Mouse (Mus musculus) limb, embryonic 15.5 days (tissue): ENCODE data around the gene Inafm2. TPM values are rescaled to one million over a fixed set of nuclear protein-coding genes. Genes with fewer than 3 reads are reported as not detected.

ENCODE experiments used
- ATAC-seq: fragments of 200-750 bp; cut with Nextera tagmentation; 2 replicates; pipeline ENCODE4 v1.8.0; 2017; ENCODE audit warnings: low read depth, moderate TSS enrichment; ENCODE audit not compliant: insufficient number of reproducible peaks, low FRiP score, low TSS enrichment
- H3K27ac ChIP-seq: fragments of 300-500 bp; sonication (generic); 2 replicates; pipeline ENCODE4 v1.5.1; 2015; ENCODE audit warnings: moderate library complexity, mild to moderate bottlenecking, inconsistent platforms
- H3K27me3 ChIP-seq: fragments of 300-500 bp; sonication (generic); 2 replicates; pipeline ENCODE4 v1.6.1; 2015; ENCODE audit warnings: inconsistent platforms
- H3K36me3 ChIP-seq: fragments of 300-500 bp; sonication (generic); 2 replicates; pipeline ENCODE4 v1.6.1; 2015; ENCODE audit warnings: inconsistent platforms
- H3K4me1 ChIP-seq: fragments of 300-500 bp; sonication (generic); 2 replicates; pipeline ENCODE4 v1.6.1; 2015; ENCODE audit warnings: inconsistent platforms
- H3K4me2 ChIP-seq: fragments of 300-500 bp; sonication (generic); 2 replicates; pipeline ENCODE4 v1.6.1; 2015; ENCODE audit warnings: mild to moderate bottlenecking, inconsistent platforms
- H3K4me3 ChIP-seq: fragments of 300-500 bp; sonication (generic); 2 replicates; pipeline ENCODE4 v1.5.1; 2015; ENCODE audit warnings: mild to moderate bottlenecking, inconsistent platforms
- H3K9ac ChIP-seq: fragments of 300-500 bp; sonication (generic); 2 replicates; pipeline ENCODE4 v1.6.1; 2015; ENCODE audit warnings: inconsistent platforms
- H3K9me3 ChIP-seq: fragments of 300-500 bp; sonication (generic); 2 replicates; pipeline ENCODE4 v1.6.1; 2016; ENCODE audit warnings: inconsistent platforms
- WGBS: fragments of 180-500 bp; shearing (Covaris S2); methylation state at CpG from one replicate; pipeline ENCODE4 v1.1.7; 2015; 5-methylcytosine and 5-hydroxymethylcytosine counted together
- polyA plus RNA-seq: library from polyadenylated mRNA; unstranded; fragments of >200 nt; fragmentation: Nextera tagmentation; extraction: Ambion mirVana; gene quantifications from 2 replicates; pipeline ENCODE4 v1.2.1, GENCODE M21; 2015

Inafm2 gene
- polyA plus RNA-seq, 1 experiment from 2014 or later = 19.8 TPM

DNA sequence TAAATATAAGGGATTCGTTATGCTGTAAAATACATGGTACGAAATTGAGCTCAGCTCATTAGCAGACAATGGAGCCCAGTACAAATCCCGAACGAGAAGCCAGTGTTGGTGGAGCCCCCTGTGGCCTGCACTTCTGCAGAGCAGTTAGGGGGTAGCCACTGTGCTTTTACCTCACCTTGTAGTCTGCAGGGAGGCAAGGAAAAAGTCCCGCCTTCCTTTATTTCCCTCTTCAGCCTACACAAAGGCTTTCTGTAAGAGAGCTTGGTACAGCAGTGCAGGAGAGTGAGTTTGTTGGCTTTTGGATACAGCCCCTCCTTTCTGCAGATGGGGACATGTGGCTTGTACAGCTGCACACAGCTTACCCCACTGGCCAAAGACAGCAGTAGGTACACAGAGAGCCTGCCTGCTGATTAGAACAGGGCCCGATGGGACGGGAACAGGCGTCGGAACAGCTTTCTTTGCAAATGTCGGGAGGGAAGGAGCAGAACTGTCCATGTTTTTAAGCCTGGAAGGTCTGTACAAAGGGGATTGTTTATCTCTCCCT lies 3.9 kb downstream of the Inafm2 start:
- WGBS = 47% methylated on average over 10 of the region's 10 CpGs
- peaks cover 6% of the 10 kb centered on the region; the same call in 1 of the 2 replicates for H3K27me3 ChIP-seq
- no peak overlapping the region for H3K4me2 ChIP-seq
- ATAC-seq = no peak
- H3K4me3 ChIP-seq = no peak overlapping the region
- H3K9me3 ChIP-seq = no peaks in the 10 kb centered on the region
- H3K9ac ChIP-seq = no peak overlapping the region
- no peak overlapping the region for H3K27ac ChIP-seq
- H3K4me1 ChIP-seq = peaks cover 59% of the 10 kb centered on the region
- H3K36me3 ChIP-seq = no peaks in the 10 kb centered on the region

GRCm38 (mm10) chr2:118750476-118750875 lies 4.9 kb downstream of the Inafm2 start:
- no peaks in the 10 kb centered on the region for H3K9me3 ChIP-seq
- no peaks in the 10 kb centered on the region for H3K36me3 ChIP-seq
- no peak for ATAC-seq
- H3K9ac ChIP-seq = no peak overlapping the region
- H3K4me1 ChIP-seq = peaks cover 50% of the 10 kb centered on the region
- H3K4me2 ChIP-seq = no peak overlapping the region
- H3K4me3 ChIP-seq = no peak overlapping the region
- H3K27ac ChIP-seq = peak overlapping the region; percentile 14; the same call in 1 of the 2 replicates
- 65% methylated on average over 8 of the region's 8 CpGs for WGBS
- no peaks in the 10 kb centered on the region for H3K27me3 ChIP-seq

DNA sequence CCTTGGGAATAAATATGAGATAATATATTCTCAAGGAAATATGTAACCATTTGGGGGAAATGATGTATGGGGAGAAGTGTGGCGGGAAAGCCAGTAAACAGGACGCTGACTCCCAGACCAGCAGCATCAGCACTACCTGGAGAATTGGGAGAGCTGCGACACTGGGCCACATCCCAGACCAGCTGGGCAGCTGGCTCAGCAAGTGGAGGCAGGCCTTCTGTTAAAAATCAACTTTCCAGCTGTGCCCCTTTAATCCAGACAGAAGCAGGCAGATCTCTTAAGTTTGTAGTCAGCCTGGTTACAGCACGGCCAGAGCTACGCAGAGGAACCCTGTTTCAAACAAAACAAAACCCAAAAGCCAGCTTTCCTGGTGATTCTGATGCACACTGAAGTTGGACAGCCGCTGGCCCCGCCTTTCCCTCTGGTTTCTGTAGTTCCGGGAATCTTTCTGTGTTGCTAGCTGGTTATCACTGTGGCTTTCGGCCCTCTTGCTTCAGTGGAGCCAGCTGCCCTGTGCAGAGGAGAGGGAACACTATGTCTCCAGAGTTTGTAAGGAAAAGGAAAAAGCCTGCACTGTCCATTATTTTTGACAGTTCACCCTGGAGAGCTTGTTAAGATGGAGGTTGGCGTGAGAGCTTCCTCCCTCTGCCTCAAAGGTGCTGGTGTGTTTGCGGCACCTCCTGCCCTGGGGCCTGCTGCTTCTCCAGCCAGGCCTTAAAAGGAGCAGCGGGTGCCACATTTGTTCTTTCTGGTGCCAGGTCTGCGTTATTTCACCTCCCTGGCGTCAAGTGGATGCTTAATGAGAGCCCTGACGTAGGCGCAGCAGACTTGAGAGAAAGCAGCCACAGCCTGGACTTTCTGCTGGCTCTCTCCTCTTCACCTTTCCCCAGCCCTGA lies 6.6 kb downstream of the Inafm2 start:
- 53% methylated on average over 16 of the region's 16 CpGs for WGBS
- H3K4me3 ChIP-seq = no peak overlapping the region
- no peak overlapping the region for H3K9ac ChIP-seq
- H3K27ac ChIP-seq = no peak overlapping the region
- no peaks in the 10 kb centered on the region for H3K36me3 ChIP-seq
- no peak for ATAC-seq
- H3K9me3 ChIP-seq = no peaks in the 10 kb centered on the region
- no peak overlapping the region for H3K4me2 ChIP-seq
- no peaks in the 10 kb centered on the region for H3K27me3 ChIP-seq
- H3K4me1 ChIP-seq = peaks cover 44% of the 10 kb centered on the region

- no peak overlapping the region for H3K27ac ChIP-seq
- H3K4me1 ChIP-seq = peaks cover 40% of the 10 kb centered on the region
- 70% methylated on average over 4 of the region's 4 CpGs for WGBS
- H3K4me2 ChIP-seq = no peak overlapping the region
- H3K36me3 ChIP-seq = no peaks in the 10 kb centered on the region
- H3K9ac ChIP-seq = no peak overlapping the region
- no peaks in the 10 kb centered on the region for H3K27me3 ChIP-seq
- H3K9me3 ChIP-seq = no peaks in the 10 kb centered on the region
- no peak overlapping the region for H3K4me3 ChIP-seq
- ATAC-seq = no peak
These were observed 7.2 kb downstream of the Inafm2 start for GRCm38 (mm10) chr2:118752792-118753108.

DNA sequence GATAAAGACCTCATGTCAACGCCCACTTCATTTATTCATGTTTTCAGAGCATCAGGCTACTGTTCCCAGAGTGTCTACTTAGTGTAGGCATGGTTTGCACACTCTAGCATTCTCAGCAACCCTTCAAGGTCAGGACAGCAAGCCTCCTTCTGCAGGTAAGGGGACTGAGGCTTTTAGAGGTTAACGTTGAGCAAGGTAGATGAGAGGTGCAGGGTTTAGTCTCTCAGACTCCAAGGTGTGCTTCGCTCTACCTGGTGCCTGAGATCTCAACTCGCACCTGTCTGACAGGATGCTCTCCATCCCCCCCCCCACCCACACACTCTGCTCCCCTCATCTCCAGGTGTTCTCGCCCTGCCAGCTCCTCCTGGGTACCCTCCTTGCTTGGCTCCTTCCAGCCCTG lies 8.6 kb downstream of the Inafm2 start:
- H3K36me3 ChIP-seq = no peaks in the 10 kb centered on the region
- H3K4me2 ChIP-seq = no peak overlapping the region
- H3K4me3 ChIP-seq = no peak overlapping the region
- peaks cover 32% of the 10 kb centered on the region for H3K4me1 ChIP-seq
- peaks cover 3% of the 10 kb centered on the region; the same call in 1 of the 2 replicates for H3K27me3 ChIP-seq
- WGBS = 91% methylated on average over 5 of the region's 5 CpGs
- H3K9me3 ChIP-seq = no peaks in the 10 kb centered on the region
- no peak for ATAC-seq
- H3K27ac ChIP-seq = no peak overlapping the region
- no peak overlapping the region for H3K9ac ChIP-seq

- Histone ChIP-seq H3K9me3 (no peaks in the 10 kb centered on the region), H3K4me3 (no peak overlapping the region), H3K27me3 (peaks cover 8% of the 10 kb centered on the region; the same call in 1 of the 2 replicates), H3K4me2 (no peak overlapping the region), H3K27ac (no peak overlapping the region), H3K9ac (no peak overlapping the region), H3K4me1 (peaks cover 27% of the 10 kb centered on the region), H3K36me3 (no peaks in the 10 kb centered on the region)
- ATAC-seq = no peak
- WGBS = 76% methylated on average over 6 of the region's 6 CpGs
These were observed 9.8 kb downstream of the Inafm2 start for GRCm38 (mm10) chr2:118755407-118755806.

GRCm38 (mm10) chr2:118756103-118756502 lies 10.5 kb downstream of the Inafm2 start:
- H3K9me3 ChIP-seq = no peaks in the 10 kb centered on the region
- peaks cover 32% of the 10 kb centered on the region for H3K4me1 ChIP-seq
- WGBS = 80% methylated on average over 4 of the region's 4 CpGs
- H3K4me3 ChIP-seq = no peak overlapping the region
- no peak for ATAC-seq
- H3K4me2 ChIP-seq = no peak overlapping the region
- H3K27me3 ChIP-seq = peaks cover 8% of the 10 kb centered on the region; the same call in 1 of the 2 replicates
- no peaks in the 10 kb centered on the region for H3K36me3 ChIP-seq
- H3K27ac ChIP-seq = no peak overlapping the region
- H3K9ac ChIP-seq = no peak overlapping the region

GRCm38 (mm10) chr2:118759828-118760227 lies 14.3 kb downstream of the Inafm2 start:
- Histone ChIP-seq H3K4me2 (no peak overlapping the region), H3K27me3 (peaks cover 8% of the 10 kb centered on the region; the same call in 1 of the 2 replicates), H3K4me3 (no peak overlapping the region), H3K9me3 (no peaks in the 10 kb centered on the region), H3K36me3 (no peaks in the 10 kb centered on the region), H3K4me1 (peaks cover 52% of the 10 kb centered on the region), H3K9ac (no peak overlapping the region), H3K27ac (no peak overlapping the region)
- no peak for ATAC-seq
- 12% methylated on average over 8 of the region's 8 CpGs for WGBS

DNA sequence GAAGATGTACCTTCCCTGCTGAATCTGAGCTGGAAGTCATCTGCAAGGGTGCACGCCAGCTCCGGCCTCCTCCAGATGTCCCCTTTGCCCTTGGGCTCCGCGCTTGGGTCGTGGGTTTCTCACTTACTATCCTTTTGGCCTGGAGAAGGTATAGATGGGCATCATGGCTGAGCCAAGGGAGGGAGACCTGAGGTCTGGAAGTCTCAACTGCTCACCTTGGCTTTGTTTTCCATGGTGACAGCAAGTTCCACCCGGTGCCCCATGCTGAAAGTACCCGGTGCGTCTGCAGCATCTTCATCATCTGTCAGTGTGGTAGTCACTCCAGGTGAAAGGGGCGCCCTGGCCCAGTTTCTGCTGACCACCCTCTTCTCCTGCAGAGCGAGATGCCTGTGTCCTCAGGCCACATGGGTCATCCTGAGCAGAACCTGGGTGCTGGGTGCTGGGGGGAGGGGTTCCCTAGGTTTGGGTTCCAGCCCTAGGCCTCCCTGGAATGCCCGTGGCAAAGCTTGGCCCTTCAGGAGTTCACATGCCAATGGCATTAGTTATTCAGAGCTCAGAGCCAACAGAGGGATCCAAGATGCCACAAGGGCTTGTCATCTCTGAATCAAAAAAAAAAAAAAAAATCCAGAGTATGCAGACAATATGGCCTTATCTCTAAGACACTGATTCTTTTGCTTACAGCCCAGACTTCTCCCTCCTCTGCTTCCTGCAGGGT lies 14.9 kb downstream of the Inafm2 start:
- Histone ChIP-seq H3K9me3 (no peaks in the 10 kb centered on the region), H3K27me3 (peaks cover 8% of the 10 kb centered on the region; the same call in 1 of the 2 replicates), H3K27ac (no peak overlapping the region), H3K36me3 (no peaks in the 10 kb centered on the region), H3K4me2 (no peak overlapping the region), H3K9ac (no peak overlapping the region), H3K4me1 (peaks cover 52% of the 10 kb centered on the region), H3K4me3 (no peak overlapping the region)
- no peak for ATAC-seq
- WGBS = 84% methylated on average over 11 of the region's 11 CpGs

DNA sequence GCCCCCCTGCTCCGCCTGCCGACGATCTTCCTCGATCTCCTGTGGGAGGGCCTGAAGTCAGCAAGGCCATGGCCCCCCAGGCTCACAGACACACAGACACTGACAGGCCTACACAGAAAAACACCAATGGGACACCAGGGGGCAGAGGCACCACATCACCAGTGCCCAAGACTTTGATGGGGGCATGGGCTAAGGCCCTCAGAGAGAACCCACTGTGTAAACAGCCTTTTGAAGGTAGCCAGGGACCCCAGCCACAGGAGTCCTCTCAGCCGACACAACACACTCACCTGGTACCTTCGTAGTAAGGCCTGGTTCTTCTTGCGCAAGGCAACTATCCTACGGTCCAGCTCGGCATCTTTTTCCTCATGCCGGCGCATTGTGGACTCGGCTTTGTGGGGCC lies 15.8 kb downstream of the Inafm2 start:
- no peak overlapping the region for H3K9ac ChIP-seq

GRCm38 (mm10) chr2:118761906-118762783 lies 16.6 kb downstream of the Inafm2 start, which contains the start of gene Ccdc9b:
Ccdc9b (minus strand) TSS chr2:118762661.
- H3K27ac ChIP-seq = peak within 1 kb of the TSS; percentile 84
- no peaks in the 10 kb centered on the region for H3K9me3 ChIP-seq
- peaks cover 8% of the 10 kb centered on the region; the same call in 1 of the 2 replicates for H3K27me3 ChIP-seq
- 9% methylated on average over 29 of the region's 29 CpGs for WGBS
- peak within 1 kb of the TSS; percentile 38 for H3K4me2 ChIP-seq
- peak; percentile 49 for ATAC-seq
- no peaks in the 10 kb centered on the region for H3K36me3 ChIP-seq
- peak within 1 kb of the TSS; percentile 23 for H3K4me3 ChIP-seq
- H3K4me1 ChIP-seq = peaks cover 46% of the 10 kb centered on the region
- H3K9ac ChIP-seq = 0 out of 2 replicates have a peak within 1 kb of the TSS, but pooled peaks have one; percentile 18

More for the DNA sequence above, 15.8 kb downstream of the Inafm2 start:
- Histone ChIP-seq H3K36me3 (no peaks in the 10 kb centered on the region), H3K27ac (peak overlapping the region; percentile 84; the same call in 1 of the 2 replicates), H3K4me1 (peaks cover 48% of the 10 kb centered on the region), H3K9me3 (no peaks in the 10 kb centered on the region), H3K4me2 (no peak overlapping the region), H3K4me3 (no peak overlapping the region), H3K27me3 (peaks cover 8% of the 10 kb centered on the region; the same call in 1 of the 2 replicates)
- ATAC-seq = no peak
- WGBS = 74% methylated on average over 12 of the region's 12 CpGs
